Mouse (Mus musculus) induced T-regulatory cell, adult 2 months (primary cell): ENCODE data around the gene Aqp1.

Source experiments
- DNase-seq: peaks from one replicate; pipeline ENCODE4 v3.0.0-alpha.2; 2012; ENCODE audit warnings: low read depth

Aqp1 gene

GRCm38 (mm10) chr6:55335989-55336514 lies at the start of gene Aqp1:
Gene Aqp1, plus strand, starts transcription at chr6:55336432.
- no peak for DNase-seq

- DNase-seq = no peak
Measured at GRCm38 (mm10) chr6:55288007-55288602, 48.1 kb upstream of the Aqp1 start.

GRCm38 (mm10) chr6:55294549-55295131 lies 41.6 kb upstream of the Aqp1 start:
- no peak for DNase-seq

- no peak for DNase-seq
Measured at GRCm38 (mm10) chr6:55295325-55295724, 40.9 kb upstream of the Aqp1 start.

- DNase-seq = no peak
Measured at GRCm38 (mm10) chr6:55299482-55299881, 36.8 kb upstream of the Aqp1 start.

GRCm38 (mm10) chr6:55299917-55300316 lies 36.3 kb upstream of the Aqp1 start:
- no peak for DNase-seq

GRCm38 (mm10) chr6:55300704-55301103 lies 35.5 kb upstream of the Aqp1 start:
- no peak for DNase-seq

GRCm38 (mm10) chr6:55310179-55310578 lies 26.1 kb upstream of the Aqp1 start:
- no peak for DNase-seq

- DNase-seq = no peak
Measured at GRCm38 (mm10) chr6:55311962-55312361, 24.3 kb upstream of the Aqp1 start.

- DNase-seq = no peak
Measured at GRCm38 (mm10) chr6:55313893-55314292, 22.3 kb upstream of the Aqp1 start.

GRCm38 (mm10) chr6:55314628-55315027 lies 21.6 kb upstream of the Aqp1 start:
- no peak for DNase-seq

- DNase-seq = no peak
Measured at GRCm38 (mm10) chr6:55318597-55318996, 17.6 kb upstream of the Aqp1 start.

- no peak for DNase-seq
Measured at GRCm38 (mm10) chr6:55319585-55320551, 16.4 kb upstream of the Aqp1 start.

- no peak for DNase-seq
Measured at GRCm38 (mm10) chr6:55320894-55321293, 15.3 kb upstream of the Aqp1 start.

- DNase-seq = no peak
Measured at GRCm38 (mm10) chr6:55321518-55321917, 14.7 kb upstream of the Aqp1 start.

GRCm38 (mm10) chr6:55322980-55323379 lies 13.3 kb upstream of the Aqp1 start:
- no peak for DNase-seq

GRCm38 (mm10) chr6:55323908-55324634 lies 12.2 kb upstream of the Aqp1 start:
- no peak for DNase-seq

GRCm38 (mm10) chr6:55324785-55325184 lies 11.4 kb upstream of the Aqp1 start:
- no peak for DNase-seq

GRCm38 (mm10) chr6:55326299-55326698 lies 9.9 kb upstream of the Aqp1 start:
- DNase-seq = no peak

- no peak for DNase-seq
Measured at GRCm38 (mm10) chr6:55327326-55327725, 8.9 kb upstream of the Aqp1 start.

- no peak for DNase-seq
Measured at GRCm38 (mm10) chr6:55328179-55328578, 8.1 kb upstream of the Aqp1 start.

GRCm38 (mm10) chr6:55331315-55331714 lies 4.9 kb upstream of the Aqp1 start:
- DNase-seq = no peak
